Mouse (Mus musculus) heart, postnatal 0 days (tissue): ENCODE data around the gene Cobll1. TPM values are rescaled to one million over a fixed set of nuclear protein-coding genes. Genes with fewer than 3 reads are reported as not detected.

Experiments used
- ATAC-seq: fragments of 200-750 bp; cut with Nextera tagmentation; 2 replicates; pipeline ENCODE4 v1.8.0; 2017; ENCODE audit warnings: low read depth, moderate number of reproducible peaks, moderate library complexity; ENCODE audit not compliant: insufficient read depth
- DNase-seq: peaks from one replicate; pipeline ENCODE4 v3.0.0-alpha.2; 2016; ENCODE audit warnings: low spot score
- H3K27ac ChIP-seq: fragments of 300-500 bp; sonication (generic); 2 replicates; pipeline ENCODE4 v1.5.1; 2014; ENCODE audit warnings: low read depth, mild to moderate bottlenecking
- H3K27me3 ChIP-seq: fragments of 300-500 bp; sonication (generic); 2 replicates; pipeline ENCODE4 v1.6.1; 2014; ENCODE audit warnings: low read length, mixed read lengths; ENCODE audit not compliant: control insufficient read depth, insufficient read depth
- H3K36me3 ChIP-seq: fragments of 300-500 bp; sonication (generic); replicated peaks from 2 replicates; pipeline ENCODE4 v1.6.1; 2014; ENCODE audit warnings: low read length, mixed read lengths; ENCODE audit not compliant: control insufficient read depth, insufficient read depth
- H3K4me1 ChIP-seq: fragments of 300-500 bp; sonication (generic); 2 replicates; pipeline ENCODE4 v1.6.1; 2014; ENCODE audit warnings: antibody characterized with exemption; ENCODE audit not compliant: control insufficient read depth, insufficient read depth
- H3K4me2 ChIP-seq: fragments of 300-500 bp; sonication (generic); 2 replicates; pipeline ENCODE4 v1.6.1; 2014; ENCODE audit warnings: low read depth, mild to moderate bottlenecking, low read length, moderate library complexity
- H3K4me3 ChIP-seq: fragments of 300-500 bp; sonication (generic); 2 replicates; pipeline ENCODE4 v1.5.1; 2014; ENCODE audit warnings: low read depth, low read length
- H3K9ac ChIP-seq: fragments of 300-500 bp; sonication (generic); replicated peaks from 2 replicates; pipeline ENCODE4 v1.6.1; 2014; ENCODE audit warnings: low read depth, low read length, mixed read lengths
- H3K9me3 ChIP-seq: fragments of 300-500 bp; sonication (generic); replicated peaks from 2 replicates; pipeline ENCODE4 v1.6.1; 2016; ENCODE audit warnings: low read length; ENCODE audit not compliant: control insufficient read depth
- CTCF ChIP-seq: IDR thresholded peaks from 2 replicates; pipeline ENCODE4 v1.5.1; 2016; ENCODE audit warnings: antibody characterized with exemption, control low read depth, low read depth
- EP300 ChIP-seq: IDR thresholded peaks from 2 replicates; pipeline ENCODE4 v1.6.1; 2016; ENCODE audit warnings: antibody characterized with exemption, low read depth
- WGBS: fragments of 180-500 bp; shearing (Covaris S2); extraction: QIAGEN DNeasy Blood & Tissue Kit; methylation state at CpG from one replicate; pipeline ENCODE4 v1.1.7; 2014; 5-methylcytosine and 5-hydroxymethylcytosine counted together
- polyA plus RNA-seq: library from polyadenylated mRNA; unstranded; fragments of >200 nt; fragmentation: Nextera tagmentation; extraction: Ambion mirVana; gene quantifications from 2 replicates; pipeline ENCODE4 v1.2.1, GENCODE M21; 2015
- total RNA-seq: library from RNA; depleted of rRNA; stranded (reverse); fragments of >200 nt; gene quantifications from 2 replicates; pipeline ENCODE4 v1.2.3, GENCODE M21; 2014; ENCODE audit warnings: low replicate concordance

Cobll1 gene
- total and polyA plus RNA-seq, 2 experiments from 2014 or later: 8.6 to 11.0 TPM

DNA sequence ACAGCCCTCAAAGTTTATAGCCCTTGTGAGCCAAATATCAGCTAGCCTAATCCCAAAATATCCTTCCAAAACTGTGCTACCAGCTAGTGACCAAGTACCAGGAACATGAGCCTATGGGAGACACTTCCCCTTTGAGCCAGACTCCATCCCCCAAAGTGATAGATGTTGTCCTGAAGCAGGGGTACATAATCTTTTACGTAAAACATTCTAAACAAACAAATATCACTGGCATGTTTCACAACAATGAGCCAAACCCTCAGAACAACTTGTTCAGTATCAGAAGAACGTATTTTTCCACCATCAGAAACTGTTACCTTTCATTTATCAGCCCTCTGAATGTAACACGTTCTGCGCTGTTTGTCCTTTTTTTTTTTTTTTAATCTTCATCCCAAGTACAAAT, 12.7 kb downstream of the Cobll1 start:
- DNase-seq (no peak), ATAC-seq (no peak)
- Histone ChIP-seq H3K27me3 (no peaks in the 10 kb centered on the region), H3K9me3 (no peaks in the 10 kb centered on the region), H3K36me3 (no peaks in the 10 kb centered on the region), H3K9ac (no peak overlapping the region), H3K4me1 (peaks cover 39% of the 10 kb centered on the region), H3K4me3 (no peak overlapping the region), H3K4me2 (no peak overlapping the region), H3K27ac (no peak overlapping the region)
- TF ChIP-seq EP300: no peak
- no peak for TF ChIP-seq CTCF
- 78% methylated on average over 4 of the region's 4 CpGs for WGBS

DNA sequence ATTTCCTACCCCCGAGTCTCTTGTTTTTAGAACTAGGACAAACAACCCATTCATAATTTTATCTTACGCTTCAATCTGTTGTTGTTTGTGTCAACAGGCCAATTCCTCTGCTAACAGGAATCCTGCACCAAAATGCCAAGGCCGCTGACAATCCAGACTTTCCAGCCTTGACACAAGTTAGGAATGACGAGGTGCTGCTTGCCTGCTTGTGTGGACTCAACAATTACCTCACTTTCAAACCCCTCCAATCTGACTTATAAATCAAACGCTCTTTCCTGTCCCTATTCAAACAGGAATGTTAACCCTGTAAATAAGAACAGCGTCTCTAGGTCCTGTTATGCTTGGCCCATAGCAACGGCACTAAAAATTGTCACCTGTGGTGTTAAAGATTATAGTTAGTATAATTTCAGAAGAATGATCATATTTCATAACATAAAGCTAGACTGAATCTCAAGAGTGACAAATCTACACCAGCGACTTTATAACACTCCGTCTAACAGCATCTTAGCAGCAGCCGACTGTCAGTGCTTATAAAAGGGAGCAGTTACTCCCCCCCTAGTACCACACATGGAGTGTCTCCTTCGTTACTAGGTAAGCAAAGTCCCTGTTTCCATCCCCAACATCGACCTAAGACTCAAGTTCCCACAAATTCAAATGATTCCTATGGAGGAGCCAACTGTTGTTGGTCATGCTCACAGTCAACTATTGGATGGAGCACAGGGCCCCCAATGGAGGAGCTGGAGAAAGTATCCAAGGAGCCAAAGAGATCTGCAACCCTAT, 15.1 kb downstream of the Cobll1 start:
- TF ChIP-seq CTCF: no peak
- no peak for TF ChIP-seq EP300
- no peak for ATAC-seq
- no peak for DNase-seq
- no peak overlapping the region for H3K27ac ChIP-seq
- H3K27me3 ChIP-seq: no peaks in the 10 kb centered on the region
- peaks cover 35% of the 10 kb centered on the region for H3K4me1 ChIP-seq
- H3K36me3 ChIP-seq: no peaks in the 10 kb centered on the region
- no peak overlapping the region for H3K4me3 ChIP-seq
- H3K4me2 ChIP-seq: no peak overlapping the region
- H3K9ac ChIP-seq: no peak overlapping the region
- no peaks in the 10 kb centered on the region for H3K9me3 ChIP-seq
- WGBS: 75% methylated on average over 12 of the region's 12 CpGs

DNA sequence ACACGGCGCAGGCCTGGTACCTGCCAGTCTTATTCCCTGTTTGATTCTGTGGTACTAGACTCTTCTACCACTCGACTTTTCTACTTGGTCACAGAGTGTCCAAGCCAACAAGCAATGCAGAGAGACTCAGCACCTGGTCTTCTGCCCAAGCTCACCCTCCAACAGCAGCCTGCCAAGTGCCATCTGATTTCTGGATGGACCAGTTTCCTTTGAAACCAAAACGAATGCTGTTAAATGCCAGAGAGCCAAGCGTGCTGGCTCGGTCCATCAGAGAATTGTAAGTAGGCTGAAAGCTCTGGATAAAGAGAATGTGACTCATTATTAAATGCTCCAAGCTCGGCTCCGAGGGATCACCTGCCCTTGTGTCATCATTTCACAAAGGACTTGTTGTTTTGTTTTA, 16.2 kb downstream of the Cobll1 start:
- 80% methylated on average over 8 of the region's 8 CpGs for WGBS
- Histone ChIP-seq H3K27me3 (no peaks in the 10 kb centered on the region), H3K4me3 (no peak overlapping the region), H3K9me3 (no peaks in the 10 kb centered on the region), H3K4me2 (no peak overlapping the region), H3K9ac (no peak overlapping the region), H3K36me3 (no peaks in the 10 kb centered on the region), H3K4me1 (peaks cover 24% of the 10 kb centered on the region), H3K27ac (no peak overlapping the region)
- no peak for DNase-seq
- no peak for ATAC-seq
- TF ChIP-seq CTCF (no peak), EP300 (no peak)

DNA sequence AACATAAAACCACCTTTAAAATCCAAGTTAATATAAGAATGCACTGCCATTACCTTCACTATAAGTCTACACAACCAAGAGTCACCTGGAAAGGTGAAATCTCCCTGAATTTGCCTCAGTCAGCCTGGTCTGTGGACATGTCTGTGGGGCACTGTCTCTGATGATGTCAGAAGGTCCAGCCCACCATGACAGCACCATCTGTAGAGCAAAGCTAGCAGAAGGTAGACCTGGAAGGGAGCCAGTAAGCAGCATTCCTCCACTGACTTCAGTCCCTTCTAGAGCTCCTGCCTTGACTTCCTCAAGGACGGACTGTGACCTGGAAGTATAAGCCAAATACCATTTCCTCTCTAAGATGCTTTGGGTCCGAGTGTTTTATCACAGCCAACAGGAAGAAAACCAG, 17.6 kb downstream of the Cobll1 start:
- WGBS: 62% methylated on average over 2 of the region's 2 CpGs
- no peak overlapping the region for H3K4me2 ChIP-seq
- no peaks in the 10 kb centered on the region for H3K27me3 ChIP-seq
- H3K27ac ChIP-seq: no peak overlapping the region
- DNase-seq (no peak), ATAC-seq (no peak)
- H3K4me1 ChIP-seq: peaks cover 17% of the 10 kb centered on the region; the same call in 1 of the 2 replicates
- no peaks in the 10 kb centered on the region for H3K36me3 ChIP-seq
- no peak overlapping the region for H3K4me3 ChIP-seq
- no peak overlapping the region for H3K9ac ChIP-seq
- H3K9me3 ChIP-seq: no peaks in the 10 kb centered on the region
- TF ChIP-seq EP300: no peak
- TF ChIP-seq CTCF: no peak

DNA sequence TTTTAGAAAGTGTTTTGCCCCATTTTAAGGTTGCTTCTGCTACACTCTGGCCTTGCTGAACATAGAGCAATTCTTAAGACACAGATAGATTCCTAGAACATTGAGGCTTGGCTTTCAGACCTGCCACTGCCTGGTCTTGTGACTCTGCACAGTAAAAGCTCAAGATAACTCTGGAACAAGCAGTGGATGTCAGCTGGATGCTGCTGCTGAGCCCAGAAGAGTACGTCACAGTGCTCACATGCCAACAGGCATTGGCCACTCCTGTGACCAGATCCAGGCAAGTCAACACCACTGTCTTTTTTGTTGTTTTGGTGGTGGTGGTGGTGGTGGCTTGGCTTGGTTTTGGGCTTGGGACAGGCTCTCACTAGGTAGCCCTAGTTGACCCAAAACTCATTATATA, 18.6 kb downstream of the Cobll1 start:
- peak; percentile 90 for ATAC-seq
- peak; percentile 53; the same call in 1 of the 2 replicates for TF ChIP-seq EP300
- TF ChIP-seq CTCF: no peak
- peak; percentile 63 for DNase-seq
- no peaks in the 10 kb centered on the region for H3K9me3 ChIP-seq
- 29% methylated on average over 1 of the region's 1 CpGs for WGBS
- no peaks in the 10 kb centered on the region for H3K36me3 ChIP-seq
- peaks cover 17% of the 10 kb centered on the region; the same call in 1 of the 2 replicates for H3K4me1 ChIP-seq
- H3K27ac ChIP-seq: peak overlapping the region; percentile 57
- H3K27me3 ChIP-seq: no peaks in the 10 kb centered on the region
- H3K4me3 ChIP-seq: no peak overlapping the region
- H3K9ac ChIP-seq: no peak overlapping the region
- no peak overlapping the region for H3K4me2 ChIP-seq
